Mouse (Mus musculus): ENCODE measurements around the gene Tifab. TPM values are rescaled to one million over a fixed set of nuclear protein-coding genes. Genes with fewer than 3 reads are reported as not detected.

Gene Tifab
- polyA plus RNA-seq, 1 experiment, result not detected

- TF ChIP-seq MAX (IDR thresholded peaks at IDR 0.05) (no peak), CEBPB (IDR thresholded peaks at IDR 0.05; ENCODE audit: low read depth) (no peak), CTCF (IDR thresholded peaks at IDR 0.05; ENCODE audit: control insufficient read depth, insufficient read depth, insufficient read length) (no peak), FOSL1 (IDR thresholded peaks at IDR 0.05; ENCODE audit: insufficient read depth, low read length, poor library complexity, severe bottlenecking) (no peak), MYOD1 (IDR thresholded peaks at IDR 0.05; ENCODE audit: control insufficient read depth, insufficient read length, low read depth) (no peak), MYOG (IDR thresholded peaks at IDR 0.05; ENCODE audit: control insufficient read depth, extremely low read depth, insufficient read length) (no peak)
- Histone ChIP-seq H3K36me3 (ENCODE audit: control insufficient read depth, insufficient read depth) (no peaks in the 10 kb centered on the region), H3K79me2 (ENCODE audit: control insufficient read depth, insufficient read depth) (no peaks in the 10 kb centered on the region), H3ac (ENCODE audit: control insufficient read depth, insufficient read length, low read depth) (no peak overlapping the region), H3K79me3 (ENCODE audit: low read depth) (no peaks in the 10 kb centered on the region), H3K27me3 (ENCODE audit: control insufficient read depth, insufficient read depth, insufficient read length) (peaks cover 16% of the 10 kb centered on the region), H3K4me3 (ENCODE audit: insufficient read depth, poor library complexity, severe bottlenecking) (no peak overlapping the region)
These were observed 23.6 kb downstream of the Tifab start for GRCm38 (mm10) chr13:56155048-56155447.

- H3K79me3 ChIP-seq (ENCODE audit: low read depth), result no peaks in the 10 kb centered on the region
- no peaks in the 10 kb centered on the region for H3K36me3 ChIP-seq (ENCODE audit: control insufficient read depth, insufficient read depth)
- TF ChIP-seq CTCF (IDR thresholded peaks at IDR 0.05; ENCODE audit: control insufficient read depth, insufficient read depth, insufficient read length) (no peak), MYOD1 (IDR thresholded peaks at IDR 0.05; ENCODE audit: control insufficient read depth, insufficient read length, low read depth) (no peak), MYOG (IDR thresholded peaks at IDR 0.05; ENCODE audit: control insufficient read depth, extremely low read depth, insufficient read length) (no peak), FOSL1 (IDR thresholded peaks at IDR 0.05; ENCODE audit: insufficient read depth, low read length, poor library complexity, severe bottlenecking) (no peak), CEBPB (IDR thresholded peaks at IDR 0.05; ENCODE audit: low read depth) (no peak), MAX (IDR thresholded peaks at IDR 0.05) (no peak), USF1 (IDR thresholded peaks at IDR 0.05; ENCODE audit: low read depth) (no peak)
- H3K4me3 ChIP-seq (ENCODE audit: insufficient read depth, poor library complexity, severe bottlenecking), result no peak overlapping the region
- H3K79me2 ChIP-seq (ENCODE audit: control insufficient read depth, insufficient read depth), result no peaks in the 10 kb centered on the region
- no peak overlapping the region for H3ac ChIP-seq (ENCODE audit: control insufficient read depth, insufficient read length, low read depth)
- H3K27me3 ChIP-seq (ENCODE audit: control insufficient read depth, insufficient read depth, insufficient read length), result peaks cover 21% of the 10 kb centered on the region
These were observed 25.8 kb downstream of the Tifab start for GRCm38 (mm10) chr13:56152773-56153460.

- Histone ChIP-seq H3K4me3 (ENCODE audit: insufficient read depth, poor library complexity, severe bottlenecking) (no peak overlapping the region), H3ac (ENCODE audit: control insufficient read depth, insufficient read length, low read depth) (no peak overlapping the region), H3K79me3 (ENCODE audit: low read depth) (no peaks in the 10 kb centered on the region), H3K79me2 (ENCODE audit: control insufficient read depth, insufficient read depth) (no peaks in the 10 kb centered on the region), H3K36me3 (ENCODE audit: control insufficient read depth, insufficient read depth) (no peaks in the 10 kb centered on the region), H3K27me3 (ENCODE audit: control insufficient read depth, insufficient read depth, insufficient read length) (peaks cover 25% of the 10 kb centered on the region)
- TF ChIP-seq USF1 (IDR thresholded peaks at IDR 0.05; ENCODE audit: low read depth) (no peak), CTCF (IDR thresholded peaks at IDR 0.05; ENCODE audit: control insufficient read depth, insufficient read depth, insufficient read length) (peak; percentile 25), CEBPB (IDR thresholded peaks at IDR 0.05; ENCODE audit: low read depth) (no peak)
These were observed 27.1 kb downstream of the Tifab start for GRCm38 (mm10) chr13:56151404-56152226.

- H3K36me3 ChIP-seq (ENCODE audit: control insufficient read depth, insufficient read depth), result no peaks in the 10 kb centered on the region
- TF ChIP-seq MYOD1 (IDR thresholded peaks at IDR 0.05; ENCODE audit: control insufficient read depth, insufficient read length, low read depth), result no peak
- TF ChIP-seq CTCF (IDR thresholded peaks at IDR 0.05; ENCODE audit: control insufficient read depth, insufficient read depth, insufficient read length), result no peak
- no peak for TF ChIP-seq USF1 (IDR thresholded peaks at IDR 0.05; ENCODE audit: low read depth)
- no peak for TF ChIP-seq MAX (IDR thresholded peaks at IDR 0.05)
- no peak for TF ChIP-seq FOSL1 (IDR thresholded peaks at IDR 0.05; ENCODE audit: insufficient read depth, low read length, poor library complexity, severe bottlenecking)
- TF ChIP-seq MYOG (IDR thresholded peaks at IDR 0.05; ENCODE audit: control insufficient read depth, extremely low read depth, insufficient read length), result no peak
- no peak for TF ChIP-seq CEBPB (IDR thresholded peaks at IDR 0.05; ENCODE audit: low read depth)
- H3K4me3 ChIP-seq (ENCODE audit: insufficient read depth, poor library complexity, severe bottlenecking), result no peak overlapping the region
- no peaks in the 10 kb centered on the region for H3K79me2 ChIP-seq (ENCODE audit: control insufficient read depth, insufficient read depth)
- H3K27me3 ChIP-seq (ENCODE audit: control insufficient read depth, insufficient read depth, insufficient read length), result peaks cover 29% of the 10 kb centered on the region
- no peaks in the 10 kb centered on the region for H3K79me3 ChIP-seq (ENCODE audit: low read depth)
- no peak overlapping the region for H3ac ChIP-seq (ENCODE audit: control insufficient read depth, insufficient read length, low read depth)
These were observed 33.2 kb downstream of the Tifab start for GRCm38 (mm10) chr13:56145523-56145922.

GRCm38 (mm10) chr13:56144021-56144420 lies 34.7 kb downstream of the Tifab start:
- peaks cover 29% of the 10 kb centered on the region for H3K27me3 ChIP-seq (ENCODE audit: control insufficient read depth, insufficient read depth, insufficient read length)
- no peaks in the 10 kb centered on the region for H3K79me3 ChIP-seq (ENCODE audit: low read depth)
- H3K36me3 ChIP-seq (ENCODE audit: control insufficient read depth, insufficient read depth), result no peaks in the 10 kb centered on the region
- TF ChIP-seq MYOG (IDR thresholded peaks at IDR 0.05; ENCODE audit: control insufficient read depth, extremely low read depth, insufficient read length) (no peak), USF1 (IDR thresholded peaks at IDR 0.05; ENCODE audit: low read depth) (no peak), CTCF (IDR thresholded peaks at IDR 0.05; ENCODE audit: control insufficient read depth, insufficient read depth, insufficient read length) (no peak), CEBPB (IDR thresholded peaks at IDR 0.05; ENCODE audit: low read depth) (no peak), FOSL1 (IDR thresholded peaks at IDR 0.05; ENCODE audit: insufficient read depth, low read length, poor library complexity, severe bottlenecking) (no peak), MAX (IDR thresholded peaks at IDR 0.05) (no peak), MYOD1 (IDR thresholded peaks at IDR 0.05; ENCODE audit: control insufficient read depth, insufficient read length, low read depth) (no peak)
- H3ac ChIP-seq (ENCODE audit: control insufficient read depth, insufficient read length, low read depth), result no peak overlapping the region
- no peaks in the 10 kb centered on the region for H3K79me2 ChIP-seq (ENCODE audit: control insufficient read depth, insufficient read depth)
- no peak overlapping the region for H3K4me3 ChIP-seq (ENCODE audit: insufficient read depth, poor library complexity, severe bottlenecking)
